Mouse (Mus musculus) neural tube, embryonic 14.5 days (tissue): ENCODE results near the gene Acta1. TPM values are rescaled to one million over a fixed set of nuclear protein-coding genes. Genes with fewer than 3 reads are reported as not detected.
A peak's percentile ranks its signal among the peaks of the same experiment; 100 is the strongest.

Source experiments
- ATAC-seq: fragments of 200-750 bp; cut with Nextera tagmentation; 2 replicates; pipeline ENCODE4 v1.8.0; 2017; ENCODE audit warnings: low read depth, mild to moderate bottlenecking, moderate TSS enrichment, moderate library complexity
- H3K27ac ChIP-seq: fragments of 300-500 bp; sonication (generic); 2 replicates; pipeline ENCODE4 v1.5.1; 2014; ENCODE audit warnings: low read depth, mild to moderate bottlenecking, control low read depth, low read length, moderate library complexity, mixed read lengths
- H3K27me3 ChIP-seq: fragments of 300-500 bp; sonication (generic); 2 replicates; pipeline ENCODE4 v1.6.1; 2014; ENCODE audit warnings: low read length; ENCODE audit not compliant: control insufficient read depth, insufficient read depth
- H3K36me3 ChIP-seq: fragments of 300-500 bp; sonication (generic); 2 replicates; pipeline ENCODE4 v1.6.1; 2014; ENCODE audit warnings: low read length, mixed read lengths; ENCODE audit not compliant: control insufficient read depth, insufficient read depth
- H3K4me1 ChIP-seq: fragments of 300-500 bp; sonication (generic); 2 replicates; pipeline ENCODE4 v1.6.1; 2014; ENCODE audit warnings: low read length; ENCODE audit not compliant: control insufficient read depth, insufficient read depth
- H3K4me2 ChIP-seq: fragments of 300-500 bp; sonication (generic); 2 replicates; pipeline ENCODE4 v1.6.1; 2014; ENCODE audit warnings: mild to moderate bottlenecking, low read depth, low read length, control low read depth
- H3K4me3 ChIP-seq: fragments of 300-500 bp; sonication (generic); 2 replicates; pipeline ENCODE4 v1.5.1; 2014; ENCODE audit warnings: low read depth, low read length, control low read depth, mixed read lengths
- H3K9ac ChIP-seq: fragments of 300-500 bp; sonication (generic); replicated peaks from 2 replicates; pipeline ENCODE4 v1.6.1; 2014; ENCODE audit warnings: low read depth, mild to moderate bottlenecking, control low read depth, low read length, mixed read lengths
- H3K9me3 ChIP-seq: fragments of 300-500 bp; sonication (generic); 2 replicates; pipeline ENCODE4 v1.6.1; 2016; ENCODE audit warnings: low read length; ENCODE audit not compliant: control insufficient read depth
- WGBS: fragments of 180-500 bp; shearing (Covaris S2); extraction: QIAGEN DNeasy Blood & Tissue Kit; methylation state at CpG from one replicate; pipeline ENCODE4 v1.1.7; 2014; 5-methylcytosine and 5-hydroxymethylcytosine counted together
- polyA plus RNA-seq: library from polyadenylated mRNA; unstranded; fragments of >200 nt; fragmentation: Nextera tagmentation; extraction: Ambion mirVana; gene quantifications from 2 replicates; pipeline ENCODE4 v1.2.1, GENCODE M21; 2014

The Acta1 gene
- polyA plus RNA-seq, 1 experiment from 2014 or later, result 22.7 TPM

- Histone ChIP-seq H3K4me3 (peak overlapping the region; percentile 79), H3K9me3 (no peaks in the 10 kb centered on the region), H3K4me2 (peak overlapping the region; percentile 89), H3K4me1 (peaks cover 6% of the 10 kb centered on the region; the same call in 1 of the 2 replicates), H3K27ac (no peak overlapping the region), H3K36me3 (no peaks in the 10 kb centered on the region), H3K9ac (peak overlapping the region; percentile 82), H3K27me3 (no peaks in the 10 kb centered on the region; the same call in 1 of the 2 replicates)
- WGBS, result 0% methylated on average over 17 of the region's 17 CpGs
- 0 out of 2 replicates have a peak, but pooled peaks have one; percentile 5 for ATAC-seq
Measured at GRCm38 (mm10) chr8:123858574-123858940, 36.0 kb downstream of the Acta1 start.

- H3K27me3 ChIP-seq, result no peaks in the 10 kb centered on the region
- no peak overlapping the region for H3K4me2 ChIP-seq
- H3K9me3 ChIP-seq, result no peaks in the 10 kb centered on the region
- no peak for ATAC-seq
- H3K4me1 ChIP-seq, result peaks cover 6% of the 10 kb centered on the region; the same call in 1 of the 2 replicates
- H3K27ac ChIP-seq, result no peak overlapping the region
- H3K9ac ChIP-seq, result no peak overlapping the region
- WGBS, result 74% methylated on average over 3 of the region's 3 CpGs
- no peaks in the 10 kb centered on the region for H3K36me3 ChIP-seq
- no peak overlapping the region for H3K4me3 ChIP-seq
Measured at GRCm38 (mm10) chr8:123857361-123857760, 37.2 kb downstream of the Acta1 start.

GRCm38 (mm10) chr8:123854733-123855475 lies 39.6 kb downstream of the Acta1 start:
- Histone ChIP-seq H3K9me3 (no peaks in the 10 kb centered on the region), H3K4me2 (no peak overlapping the region), H3K4me1 (peaks cover 6% of the 10 kb centered on the region; the same call in 1 of the 2 replicates), H3K9ac (no peak overlapping the region), H3K27me3 (no peaks in the 10 kb centered on the region), H3K36me3 (no peaks in the 10 kb centered on the region), H3K27ac (no peak overlapping the region), H3K4me3 (no peak overlapping the region)
- ATAC-seq, result no peak
- WGBS, result 88% methylated on average over 9 of the region's 9 CpGs

- Histone ChIP-seq H3K9ac (no peak overlapping the region), H3K4me1 (peaks cover 6% of the 10 kb centered on the region; the same call in 1 of the 2 replicates), H3K27me3 (no peaks in the 10 kb centered on the region), H3K27ac (no peak overlapping the region), H3K4me2 (no peak overlapping the region), H3K4me3 (no peak overlapping the region), H3K9me3 (no peaks in the 10 kb centered on the region), H3K36me3 (no peaks in the 10 kb centered on the region)
- ATAC-seq, result no peak
- 96% methylated on average over 1 of the region's 1 CpGs for WGBS
Measured at GRCm38 (mm10) chr8:123854252-123854651, 40.3 kb downstream of the Acta1 start.

GRCm38 (mm10) chr8:123851590-123851989 lies 43.0 kb downstream of the Acta1 start:
- 34% methylated on average over 5 of the region's 5 CpGs for WGBS
- Histone ChIP-seq H3K36me3 (no peaks in the 10 kb centered on the region), H3K9me3 (no peaks in the 10 kb centered on the region), H3K4me3 (no peak overlapping the region), H3K9ac (no peak overlapping the region), H3K4me1 (no peaks in the 10 kb centered on the region), H3K27me3 (no peaks in the 10 kb centered on the region), H3K4me2 (no peak overlapping the region), H3K27ac (no peak overlapping the region)
- ATAC-seq, result no peak

- ATAC-seq, result no peak
- no peaks in the 10 kb centered on the region for H3K4me1 ChIP-seq
- H3K9me3 ChIP-seq, result no peaks in the 10 kb centered on the region
- H3K27me3 ChIP-seq, result no peaks in the 10 kb centered on the region
- no peak overlapping the region for H3K4me3 ChIP-seq
- no peaks in the 10 kb centered on the region for H3K36me3 ChIP-seq
- no peak overlapping the region for H3K9ac ChIP-seq
- H3K4me2 ChIP-seq, result no peak overlapping the region
- WGBS, result 85% methylated on average over 4 of the region's 4 CpGs
- H3K27ac ChIP-seq, result no peak overlapping the region
Measured at GRCm38 (mm10) chr8:123849352-123849751, 45.2 kb downstream of the Acta1 start.

- no peak overlapping the region for H3K27ac ChIP-seq
- no peaks in the 10 kb centered on the region for H3K9me3 ChIP-seq
- no peak overlapping the region for H3K4me3 ChIP-seq
- no peaks in the 10 kb centered on the region for H3K36me3 ChIP-seq
- ATAC-seq, result no peak
- 66% methylated on average over 3 of the region's 3 CpGs for WGBS
- H3K9ac ChIP-seq, result no peak overlapping the region
- no peak overlapping the region for H3K4me2 ChIP-seq
- H3K27me3 ChIP-seq, result no peaks in the 10 kb centered on the region
- no peaks in the 10 kb centered on the region for H3K4me1 ChIP-seq
Measured at GRCm38 (mm10) chr8:123847546-123847945, 47.0 kb downstream of the Acta1 start.

GRCm38 (mm10) chr8:123846509-123846908 lies 48.0 kb downstream of the Acta1 start:
- Histone ChIP-seq H3K9me3 (no peaks in the 10 kb centered on the region), H3K27ac (no peak overlapping the region), H3K4me1 (no peaks in the 10 kb centered on the region), H3K27me3 (no peaks in the 10 kb centered on the region), H3K36me3 (no peaks in the 10 kb centered on the region), H3K4me3 (no peak overlapping the region), H3K4me2 (no peak overlapping the region), H3K9ac (no peak overlapping the region)
- 90% methylated on average over 12 of the region's 12 CpGs for WGBS
- ATAC-seq, result no peak

- H3K9ac ChIP-seq, result no peak overlapping the region
- no peaks in the 10 kb centered on the region for H3K36me3 ChIP-seq
- ATAC-seq, result no peak
- no peaks in the 10 kb centered on the region for H3K4me1 ChIP-seq
- H3K9me3 ChIP-seq, result no peaks in the 10 kb centered on the region
- 92% methylated on average over 10 of the region's 10 CpGs for WGBS
- H3K27me3 ChIP-seq, result no peaks in the 10 kb centered on the region
- H3K4me2 ChIP-seq, result no peak overlapping the region
- no peak overlapping the region for H3K4me3 ChIP-seq
- no peak overlapping the region for H3K27ac ChIP-seq
Measured at GRCm38 (mm10) chr8:123845991-123846390, 48.6 kb downstream of the Acta1 start.
